Mouse (Mus musculus) inflammation-experienced regulatory T-cells, adult 6 months (primary cell): ENCODE measurements around the gene Tbc1d14. TPM values are rescaled to one million over a fixed set of nuclear protein-coding genes. Genes with fewer than 3 reads are reported as not detected.

Source experiments
- ATAC-seq: one replicate; pipeline ENCODE4 v1.8.0; 2017
- polyA plus RNA-seq, 3 experiments: library from polyadenylated mRNA; unstranded; fragments of 100-300 nt; shearing (Covaris generic); gene quantifications; one replicate each; pipeline ENCODE4 v1.2.1; 2017

The Tbc1d14 gene
- polyA plus RNA-seq, 3 experiments from 2014 or later = 37.2 to 66.0 (median 57.9) TPM

GRCm38 (mm10) chr5:36553056-36553606 is 39.9 kb downstream of the Tbc1d14 start:
- ATAC-seq = peak; percentile 49

GRCm38 (mm10) chr5:36552391-36552790 is 40.7 kb downstream of the Tbc1d14 start:
- no peak for ATAC-seq

GRCm38 (mm10) chr5:36549243-36549642 is 43.8 kb downstream of the Tbc1d14 start:
- ATAC-seq = no peak

- ATAC-seq = no peak
These were observed 48.3 kb downstream of the Tbc1d14 start for GRCm38 (mm10) chr5:36544765-36545164.

- ATAC-seq = no peak
These were observed 52.1 kb downstream of the Tbc1d14 start for GRCm38 (mm10) chr5:36540928-36541327.

GRCm38 (mm10) chr5:36538576-36539187 is 54.4 kb downstream of the Tbc1d14 start:
- peak; percentile 98 for ATAC-seq

- no peak for ATAC-seq
These were observed 56.7 kb downstream of the Tbc1d14 start for GRCm38 (mm10) chr5:36536424-36536823.

- ATAC-seq = no peak
These were observed 57.5 kb downstream of the Tbc1d14 start for GRCm38 (mm10) chr5:36535438-36536176.

- ATAC-seq = no peak
These were observed 58.5 kb downstream of the Tbc1d14 start for GRCm38 (mm10) chr5:36534455-36535030.

GRCm38 (mm10) chr5:36530129-36530751 is 62.8 kb downstream of the Tbc1d14 start:
- no peak for ATAC-seq

GRCm38 (mm10) chr5:36529698-36530097 is 63.4 kb downstream of the Tbc1d14 start:
- no peak for ATAC-seq

- no peak for ATAC-seq
These were observed 66.2 kb downstream of the Tbc1d14 start for GRCm38 (mm10) chr5:36526921-36527320.

- ATAC-seq = no peak
These were observed 66.8 kb downstream of the Tbc1d14 start for GRCm38 (mm10) chr5:36526274-36526673.

- ATAC-seq = no peak
These were observed 67.9 kb downstream of the Tbc1d14 start for GRCm38 (mm10) chr5:36525216-36525615.

GRCm38 (mm10) chr5:36523219-36523703 is 69.8 kb downstream of the Tbc1d14 start:
- no peak for ATAC-seq

GRCm38 (mm10) chr5:36522782-36523181 is 70.3 kb downstream of the Tbc1d14 start:
- no peak for ATAC-seq

GRCm38 (mm10) chr5:36519751-36520150 is 73.3 kb downstream of the Tbc1d14 start:
- no peak for ATAC-seq

- ATAC-seq = no peak
These were observed 75.5 kb downstream of the Tbc1d14 start for GRCm38 (mm10) chr5:36517596-36517995.

GRCm38 (mm10) chr5:36515558-36515957 is 77.5 kb downstream of the Tbc1d14 start:
- no peak for ATAC-seq

GRCm38 (mm10) chr5:36515126-36515525 is 78.0 kb downstream of the Tbc1d14 start:
- ATAC-seq = no peak

GRCm38 (mm10) chr5:36510956-36511355 is 82.1 kb downstream of the Tbc1d14 start:
- no peak for ATAC-seq

- ATAC-seq = no peak
These were observed 84.7 kb downstream of the Tbc1d14 start for GRCm38 (mm10) chr5:36508351-36508750.

- no peak for ATAC-seq
These were observed 87.4 kb downstream of the Tbc1d14 start for GRCm38 (mm10) chr5:36505643-36506042.
